Mouse (Mus musculus): ENCODE results near the gene Psmd4.

GRCm38 (mm10) chr3:95054481-95055260 lies 12.3 kb upstream of the Psmd4 start:
- TF ChIP-seq CTCF (IDR thresholded peaks at IDR 0.05; ENCODE audit: low read depth), result no peak
- peak; percentile 66; the same call in 1 of the 2 replicates for TF ChIP-seq EP300 (IDR thresholded peaks at IDR 0.05; ENCODE audit: low read depth)

Measured in liver, embryonic 14.5 days (tissue).